Mouse (Mus musculus): ENCODE measurements around the gene Hormad2. TPM values are rescaled to one million over a fixed set of nuclear protein-coding genes. Genes with fewer than 3 reads are reported as not detected.

Gene Hormad2
- total RNA-seq, 1 experiment from 2014 or later: not detected

- 0 out of 2 replicates have a peak, but pooled peaks have one; percentile 22 for ATAC-seq (replicated peaks; ENCODE audit: insufficient number of reproducible peaks, low FRiP score, low TSS enrichment, poor library complexity, severe bottlenecking)
Observed at GRCm38 (mm10) chr11:4452467-4453184, 11.7 kb upstream of the Hormad2 start.

GRCm38 (mm10) chr11:4451116-4451515 lies 10.2 kb upstream of the Hormad2 start:
- peak; percentile 61 for ATAC-seq (replicated peaks; ENCODE audit: insufficient number of reproducible peaks, low FRiP score, low TSS enrichment, poor library complexity, severe bottlenecking)

GRCm38 (mm10) chr11:4446195-4446868 lies 5.4 kb upstream of the Hormad2 start:
- no peak for ATAC-seq (replicated peaks; ENCODE audit: insufficient number of reproducible peaks, low FRiP score, low TSS enrichment, poor library complexity, severe bottlenecking)

GRCm38 (mm10) chr11:4442280-4442679 lies 1.4 kb upstream of the Hormad2 start:
- ATAC-seq (replicated peaks; ENCODE audit: insufficient number of reproducible peaks, low FRiP score, low TSS enrichment, poor library complexity, severe bottlenecking): 0 out of 2 replicates have a peak, but pooled peaks have one; percentile 5

GRCm38 (mm10) chr11:4438211-4438610 lies 2.7 kb downstream of the Hormad2 start:
- ATAC-seq (replicated peaks; ENCODE audit: insufficient number of reproducible peaks, low FRiP score, low TSS enrichment, poor library complexity, severe bottlenecking): no peak

- no peak for ATAC-seq (replicated peaks; ENCODE audit: insufficient number of reproducible peaks, low FRiP score, low TSS enrichment, poor library complexity, severe bottlenecking)
Observed at GRCm38 (mm10) chr11:4437318-4437717, 3.6 kb downstream of the Hormad2 start.

GRCm38 (mm10) chr11:4436631-4437030 lies 4.3 kb downstream of the Hormad2 start:
- ATAC-seq (replicated peaks; ENCODE audit: insufficient number of reproducible peaks, low FRiP score, low TSS enrichment, poor library complexity, severe bottlenecking): no peak

GRCm38 (mm10) chr11:4434461-4434860 lies 6.4 kb downstream of the Hormad2 start:
- ATAC-seq (replicated peaks; ENCODE audit: insufficient number of reproducible peaks, low FRiP score, low TSS enrichment, poor library complexity, severe bottlenecking): no peak

GRCm38 (mm10) chr11:4423818-4424217 lies 17.1 kb downstream of the Hormad2 start:
- ATAC-seq (replicated peaks; ENCODE audit: insufficient number of reproducible peaks, low FRiP score, low TSS enrichment, poor library complexity, severe bottlenecking): no peak

- no peak for ATAC-seq (replicated peaks; ENCODE audit: insufficient number of reproducible peaks, low FRiP score, low TSS enrichment, poor library complexity, severe bottlenecking)
Observed at GRCm38 (mm10) chr11:4422494-4423425, 18.1 kb downstream of the Hormad2 start.

- 0 out of 2 replicates have a peak, but pooled peaks have one; percentile 43 for ATAC-seq (replicated peaks; ENCODE audit: insufficient number of reproducible peaks, low FRiP score, low TSS enrichment, poor library complexity, severe bottlenecking)
Observed at GRCm38 (mm10) chr11:4421933-4422488, 18.9 kb downstream of the Hormad2 start.

GRCm38 (mm10) chr11:4417986-4418385 lies 22.9 kb downstream of the Hormad2 start:
- no peak for ATAC-seq (replicated peaks; ENCODE audit: insufficient number of reproducible peaks, low FRiP score, low TSS enrichment, poor library complexity, severe bottlenecking)

GRCm38 (mm10) chr11:4412294-4412693 lies 28.6 kb downstream of the Hormad2 start:
- no peak for ATAC-seq (replicated peaks; ENCODE audit: insufficient number of reproducible peaks, low FRiP score, low TSS enrichment, poor library complexity, severe bottlenecking)

GRCm38 (mm10) chr11:4404277-4404676 lies 36.6 kb downstream of the Hormad2 start:
- ATAC-seq (replicated peaks; ENCODE audit: insufficient number of reproducible peaks, low FRiP score, low TSS enrichment, poor library complexity, severe bottlenecking): no peak

- no peak for ATAC-seq (replicated peaks; ENCODE audit: insufficient number of reproducible peaks, low FRiP score, low TSS enrichment, poor library complexity, severe bottlenecking)
Observed at GRCm38 (mm10) chr11:4403381-4403780, 37.5 kb downstream of the Hormad2 start.

GRCm38 (mm10) chr11:4401251-4401650 lies 39.7 kb downstream of the Hormad2 start:
- no peak for ATAC-seq (replicated peaks; ENCODE audit: insufficient number of reproducible peaks, low FRiP score, low TSS enrichment, poor library complexity, severe bottlenecking)

GRCm38 (mm10) chr11:4394226-4394625 lies 46.7 kb downstream of the Hormad2 start:
- no peak for ATAC-seq (replicated peaks; ENCODE audit: insufficient number of reproducible peaks, low FRiP score, low TSS enrichment, poor library complexity, severe bottlenecking)

- ATAC-seq (replicated peaks; ENCODE audit: insufficient number of reproducible peaks, low FRiP score, low TSS enrichment, poor library complexity, severe bottlenecking): no peak
Observed at GRCm38 (mm10) chr11:4388018-4388417, 52.9 kb downstream of the Hormad2 start.

- ATAC-seq (replicated peaks; ENCODE audit: insufficient number of reproducible peaks, low FRiP score, low TSS enrichment, poor library complexity, severe bottlenecking): peak; percentile 75; the same call in 1 of the 2 replicates
Observed at GRCm38 (mm10) chr11:4382321-4382720, 58.6 kb downstream of the Hormad2 start.
